Mouse (Mus musculus): ENCODE measurements around the gene Tada2b.

Gene Tada2b

DNA sequence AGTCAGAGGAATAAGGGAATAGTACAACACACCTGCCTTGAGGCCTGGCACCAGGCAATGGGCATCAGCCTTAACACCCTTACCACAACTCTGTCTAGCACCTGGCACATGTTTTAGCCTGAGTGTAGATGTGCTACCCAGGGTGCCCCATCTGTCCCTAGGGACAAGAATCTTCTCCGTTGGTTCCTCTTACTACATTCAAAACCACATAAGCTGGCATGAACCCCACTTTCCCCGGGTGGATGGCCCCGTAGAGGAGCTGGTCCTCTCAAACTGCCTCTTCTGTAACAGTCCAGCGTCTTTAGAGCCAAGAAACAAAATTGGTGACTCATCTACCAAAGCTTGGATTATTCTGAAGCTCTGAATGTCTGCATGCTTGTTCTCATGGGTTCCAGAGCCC, 3.7 kb downstream of the Tada2b start:
- DNase-seq (ENCODE audit: low spot score), result no peak

DNA sequence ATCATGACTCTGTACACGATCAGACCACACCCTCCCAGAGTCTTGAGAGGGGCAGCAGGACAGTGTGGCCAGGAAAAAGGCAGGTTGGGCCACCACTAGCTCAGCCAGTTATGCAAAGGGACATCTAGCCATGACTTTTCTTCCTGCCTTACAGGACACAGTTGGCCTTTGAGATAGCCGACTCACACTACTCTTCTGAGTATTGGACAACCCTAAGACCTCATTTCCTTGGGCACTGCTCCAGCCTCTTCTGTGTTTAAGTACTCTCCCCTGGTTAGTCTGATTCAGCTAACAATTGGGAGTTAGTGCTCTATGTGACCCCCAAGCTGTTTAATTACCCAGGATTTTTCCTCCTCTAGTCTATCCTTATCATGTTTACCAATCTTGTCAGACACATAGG, 4.3 kb downstream of the Tada2b start:
- no peak for DNase-seq (ENCODE audit: low spot score)

DNA sequence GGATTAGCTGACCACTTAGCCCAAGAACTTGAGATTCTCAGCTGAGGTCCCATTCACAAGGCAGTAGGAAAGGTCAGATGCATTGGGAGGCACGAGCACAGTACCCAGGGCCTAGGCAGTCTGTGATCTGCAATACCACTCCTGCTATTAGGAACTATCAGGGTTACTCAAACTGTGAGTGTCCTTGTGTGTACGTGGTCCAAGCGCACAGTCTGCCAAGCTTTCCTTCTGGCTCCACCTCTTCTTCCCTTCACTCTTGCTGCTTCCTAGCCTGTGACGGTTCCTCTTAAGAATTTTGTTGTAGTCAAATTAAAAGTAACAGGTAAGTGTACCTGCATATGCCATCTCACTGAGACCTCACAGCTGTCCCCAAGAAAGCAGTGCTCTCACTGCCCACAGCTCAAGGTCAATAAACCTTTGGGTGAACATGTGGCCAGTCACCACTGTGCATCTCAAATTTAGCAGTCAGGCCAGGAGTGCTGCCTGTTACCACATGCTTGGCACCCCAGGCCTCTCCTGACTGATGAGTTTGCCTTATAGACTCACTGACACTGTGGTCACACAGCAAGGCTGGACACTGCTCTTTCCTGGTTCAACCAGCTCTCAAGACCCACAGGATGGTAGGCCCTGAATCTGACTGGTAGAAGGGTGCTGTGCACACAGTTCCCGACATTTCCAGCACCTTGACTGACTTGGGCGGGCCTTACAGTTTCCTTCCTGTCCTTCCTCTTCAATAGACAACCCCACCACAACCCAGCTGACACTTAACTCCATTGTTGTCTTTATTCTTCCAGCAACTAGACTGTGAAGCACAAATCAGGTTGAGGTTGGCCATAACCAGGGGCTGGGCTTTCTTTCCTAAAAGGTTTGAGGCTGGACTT, 5.3 kb downstream of the Tada2b start:
- DNase-seq (ENCODE audit: low spot score), result no peak

- no peak for DNase-seq (ENCODE audit: low spot score)
These were observed 6.6 kb downstream of the Tada2b start for GRCm38 (mm10) chr5:36477486-36477885.

- DNase-seq (ENCODE audit: low spot score), result no peak
These were observed 9.8 kb downstream of the Tada2b start for GRCm38 (mm10) chr5:36474283-36474682.

DNA sequence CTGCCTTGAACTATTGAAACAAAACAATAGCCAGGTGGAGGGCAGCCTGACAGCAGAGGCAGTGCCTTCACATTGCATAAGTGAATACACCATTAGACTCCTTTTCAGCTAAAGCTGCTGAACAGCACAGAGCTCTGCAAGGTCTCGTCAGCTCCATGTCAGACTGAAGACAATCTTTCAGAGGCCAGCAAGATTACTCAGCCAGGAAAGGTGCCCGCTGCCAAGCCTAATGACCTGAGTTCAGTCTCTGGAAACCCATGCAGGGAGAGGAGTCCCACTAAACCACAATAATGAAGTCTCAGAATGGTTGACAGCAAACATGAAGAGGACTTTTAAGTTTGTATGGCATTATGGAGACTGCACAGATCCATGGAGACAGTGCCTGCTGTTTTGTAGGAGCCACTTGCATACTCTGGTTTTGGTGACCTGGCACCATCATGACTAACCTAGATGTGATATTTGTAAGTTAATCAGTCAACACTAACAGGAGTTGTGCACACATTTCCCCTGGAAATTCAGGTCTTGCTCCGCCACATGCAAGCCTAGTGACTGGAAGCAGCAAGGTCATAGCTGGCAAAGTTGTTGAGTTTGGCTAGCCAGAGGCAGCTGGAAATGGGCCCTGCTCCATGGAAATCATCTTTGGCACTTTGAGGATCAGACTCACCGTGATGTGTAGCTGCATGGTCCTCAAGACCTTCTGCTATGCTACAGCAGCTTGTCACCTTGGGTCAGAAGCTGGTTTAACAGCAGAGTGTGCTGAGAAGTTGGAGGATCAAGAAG, 11.0 kb downstream of the Tada2b start:
- no peak for DNase-seq (ENCODE audit: low spot score)

GRCm38 (mm10) chr5:36471206-36471605, 12.9 kb downstream of the Tada2b start:
- no peak for DNase-seq (ENCODE audit: low spot score)

- no peak for DNase-seq (ENCODE audit: low spot score)
These were observed 18.2 kb downstream of the Tada2b start for GRCm38 (mm10) chr5:36465889-36466288.

- peak; percentile 99 for DNase-seq (ENCODE audit: low spot score)
These were observed 19.1 kb downstream of the Tada2b start, which contains the start of gene Grpel1 for GRCm38 (mm10) chr5:36464709-36465661. Grpel1 (plus strand) TSS chr5:36464998.

DNA sequence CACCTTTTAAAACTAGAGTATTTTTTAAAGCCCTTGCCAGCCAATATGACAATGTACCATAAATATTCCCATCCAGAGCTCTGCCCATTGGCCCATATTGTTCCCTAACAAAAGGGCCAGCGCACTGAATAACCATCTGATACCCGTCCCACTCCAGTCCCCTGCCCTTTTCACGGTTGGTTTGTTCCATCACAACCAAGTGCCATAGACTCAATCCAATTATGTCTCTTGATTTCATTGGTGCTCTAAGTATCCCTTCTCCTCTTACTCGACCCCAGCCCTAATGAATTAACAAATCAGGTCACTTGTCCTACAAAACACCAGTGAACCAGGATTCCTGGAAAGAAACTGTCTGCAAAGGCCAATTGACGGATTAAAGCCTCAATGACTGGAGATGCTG, 20.7 kb downstream of the Tada2b start:
- DNase-seq (ENCODE audit: low spot score), result no peak

DNA sequence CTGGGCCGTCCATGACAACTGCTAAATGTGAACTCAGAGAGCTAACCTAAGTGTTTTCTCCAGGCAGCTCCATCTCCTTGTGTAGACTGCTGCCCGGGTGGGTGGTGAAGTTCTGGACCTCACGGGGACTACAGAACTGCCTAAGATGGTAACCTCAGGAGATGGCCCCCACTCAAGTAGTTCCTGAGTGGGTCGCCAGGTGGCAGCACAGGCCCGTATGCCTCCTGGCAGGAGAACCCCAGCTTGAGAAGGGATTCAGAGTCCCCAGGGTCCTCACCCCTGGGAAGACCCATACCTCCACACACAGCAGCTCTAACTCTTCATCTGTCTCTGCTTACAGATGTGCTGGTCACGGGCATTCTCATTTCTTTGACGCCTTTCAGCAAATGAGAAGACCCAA, 21.3 kb downstream of the Tada2b start:
- no peak for DNase-seq (ENCODE audit: low spot score)

DNA sequence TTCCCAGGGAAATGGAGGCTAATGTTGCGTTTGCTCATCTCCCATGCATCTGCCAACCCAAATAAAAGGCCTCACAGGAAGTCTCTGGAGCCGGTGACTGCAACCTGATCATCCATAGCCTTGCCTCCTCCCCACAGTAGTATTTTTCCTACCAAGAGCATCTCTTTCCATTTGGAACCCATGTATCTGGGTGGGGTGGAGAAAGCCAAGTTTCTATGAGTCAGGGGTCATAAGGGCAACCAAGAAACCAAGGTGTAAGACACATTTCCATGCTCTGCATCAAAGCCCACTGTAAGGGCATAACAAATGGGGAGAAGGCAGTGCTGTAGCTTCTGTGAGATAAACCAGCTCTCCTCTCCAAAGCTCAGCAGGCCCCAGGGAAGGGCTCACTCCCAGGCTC, 22.9 kb downstream of the Tada2b start:
- no peak for DNase-seq (ENCODE audit: low spot score)

GRCm38 (mm10) chr5:36460712-36461111, 23.4 kb downstream of the Tada2b start:
- DNase-seq (ENCODE audit: low spot score), result no peak

GRCm38 (mm10) chr5:36458926-36459325, 25.2 kb downstream of the Tada2b start:
- DNase-seq (ENCODE audit: low spot score), result no peak

DNA sequence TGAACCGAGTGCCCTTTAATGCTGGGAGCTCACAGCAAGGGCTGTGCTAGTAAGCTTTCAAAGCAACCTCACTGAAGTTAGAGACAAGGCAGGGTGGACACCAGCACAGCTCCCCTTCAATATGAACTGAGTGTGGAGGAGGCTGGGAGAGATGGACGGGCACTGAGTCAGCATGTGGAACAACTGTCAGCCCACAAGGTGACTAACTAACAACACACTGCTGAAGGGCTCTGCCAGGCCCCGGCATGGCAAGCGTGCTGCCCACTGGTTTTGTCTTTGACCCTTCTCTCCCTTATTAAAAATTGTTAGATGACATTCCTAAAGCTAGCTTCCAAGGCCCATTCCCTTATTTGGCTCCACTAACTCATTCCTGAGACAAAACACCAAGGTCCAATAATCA, 26.4 kb downstream of the Tada2b start:
- no peak for DNase-seq (ENCODE audit: low spot score)

- DNase-seq (ENCODE audit: low spot score), result no peak
These were observed 31.3 kb downstream of the Tada2b start for GRCm38 (mm10) chr5:36452821-36453220.

- no peak for DNase-seq (ENCODE audit: low spot score)
These were observed 32.2 kb downstream of the Tada2b start for GRCm38 (mm10) chr5:36451872-36452389.

DNA sequence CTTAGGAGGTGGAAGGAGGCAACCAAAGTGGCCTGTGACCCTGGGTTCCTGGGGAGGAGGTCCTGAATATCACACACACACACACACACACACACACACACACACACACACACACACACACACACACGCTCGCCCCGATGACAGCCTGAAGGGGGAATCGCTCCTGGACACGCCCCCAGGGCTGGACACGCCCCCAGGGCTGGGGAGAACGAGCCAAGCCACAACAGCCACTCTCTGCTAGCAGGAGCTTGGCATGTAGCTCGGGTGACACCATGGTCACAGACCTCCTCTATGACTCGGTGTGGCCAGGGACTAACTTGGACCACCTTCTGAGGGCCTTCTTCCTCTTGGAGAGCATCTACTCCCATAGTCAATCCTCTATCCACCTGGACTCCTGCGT, 33.0 kb downstream of the Tada2b start:
- DNase-seq (ENCODE audit: low spot score), result no peak

DNA sequence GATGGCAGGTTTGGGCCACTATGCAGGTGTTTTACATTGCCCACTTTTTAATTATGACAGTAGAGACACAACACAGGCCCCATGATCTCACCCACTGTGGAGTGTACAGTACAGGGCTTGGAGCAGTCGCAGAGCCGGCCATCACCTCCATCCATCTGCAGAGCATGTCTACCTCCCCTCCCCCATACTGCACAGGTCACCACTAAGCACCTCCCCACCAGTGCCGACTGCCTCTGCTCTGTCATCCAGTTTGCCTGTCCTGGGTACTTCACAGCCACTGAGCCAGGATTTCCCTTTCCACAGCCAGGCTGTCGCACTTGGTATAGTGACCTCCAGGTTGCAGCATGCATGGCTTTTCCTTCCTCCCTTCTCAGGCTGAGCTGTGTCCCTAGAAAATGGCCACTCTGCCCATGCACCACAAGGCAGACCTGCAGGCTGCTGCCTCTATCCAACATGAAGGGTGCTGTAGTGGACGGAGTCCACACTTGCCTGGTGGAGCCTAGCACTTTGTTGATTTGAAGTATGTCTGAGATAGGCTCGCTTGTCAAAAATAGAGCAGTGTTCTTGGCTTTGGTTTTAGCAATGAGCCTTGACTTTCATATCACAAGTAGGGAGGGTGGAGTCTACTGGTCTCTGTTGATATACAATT, 34.3 kb downstream of the Tada2b start:
- no peak for DNase-seq (ENCODE audit: low spot score)

GRCm38 (mm10) chr5:36447872-36448271, 36.2 kb downstream of the Tada2b start:
- DNase-seq (ENCODE audit: low spot score), result no peak

- DNase-seq (ENCODE audit: low spot score), result no peak
These were observed 37.8 kb downstream of the Tada2b start for GRCm38 (mm10) chr5:36446166-36446890.
